Mouse (Mus musculus) midbrain, embryonic 10.5 days (tissue): ENCODE data around the gene Fbxl18. TPM values are rescaled to one million over a fixed set of nuclear protein-coding genes. Genes with fewer than 3 reads are reported as not detected.

ENCODE experiments used
- DNase-seq: peaks from one replicate; pipeline ENCODE4 v3.0.0-alpha.2; 2017; ENCODE audit warnings: low spot score
- H3K27ac ChIP-seq: fragments of 300-500 bp; sonication (generic); replicated peaks from 2 replicates; pipeline ENCODE4 v1.5.1; 2016; ENCODE audit warnings: mild to moderate bottlenecking
- H3K27me3 ChIP-seq: fragments of 300-500 bp; sonication (generic); 2 replicates; pipeline ENCODE4 v1.6.1; 2016; ENCODE audit warnings: low read depth, mild to moderate bottlenecking; ENCODE audit not compliant: poor library complexity, severe bottlenecking
- H3K36me3 ChIP-seq: fragments of 300-500 bp; sonication (generic); 2 replicates; pipeline ENCODE4 v1.6.1; 2016; ENCODE audit warnings: mild to moderate bottlenecking, moderate library complexity
- H3K4me1 ChIP-seq: fragments of 300-500 bp; sonication (generic); 2 replicates; pipeline ENCODE4 v1.6.1; 2016
- H3K4me3 ChIP-seq: fragments of 300-500 bp; sonication (generic); 2 replicates; pipeline ENCODE4 v1.5.1; 2016; ENCODE audit warnings: mild to moderate bottlenecking, moderate library complexity
- H3K9me3 ChIP-seq: fragments of 300-500 bp; sonication (generic); replicated peaks from 2 replicates; pipeline ENCODE4 v1.6.1; 2016; ENCODE audit warnings: mild to moderate bottlenecking
- WGBS: fragments of 180-500 bp; shearing (Covaris S2); methylation state at CpG from one replicate; pipeline ENCODE4 v1.1.7; 2016; 5-methylcytosine and 5-hydroxymethylcytosine counted together
- polyA plus RNA-seq: library from polyadenylated mRNA; unstranded; fragments of >200 nt; fragmentation: Nextera tagmentation; extraction: Ambion mirVana; gene quantifications from 2 replicates; pipeline ENCODE4 v1.2.1, GENCODE M21; 2016

Gene Fbxl18
- polyA plus RNA-seq, 1 experiment from 2014 or later, result 23.4 TPM

DNA sequence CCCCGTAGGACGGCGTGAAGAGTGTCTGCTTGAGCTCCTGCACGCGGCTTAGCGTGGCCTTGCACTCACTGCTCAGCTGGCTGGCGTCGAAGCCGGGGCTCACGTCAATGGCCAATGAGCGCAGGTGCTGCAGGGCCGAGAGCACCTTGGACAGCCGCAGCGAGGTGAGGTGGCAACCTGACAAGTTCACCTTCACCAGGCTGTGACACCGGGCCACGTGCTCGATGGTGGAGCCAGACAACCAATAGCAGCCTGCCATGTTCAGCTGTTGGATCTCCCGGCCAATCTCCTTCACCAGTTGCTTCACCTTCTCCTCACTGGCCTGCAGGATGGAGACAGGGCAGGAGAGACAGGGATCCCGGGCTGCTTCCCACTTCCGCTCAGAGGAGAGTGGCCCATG lies 8.5 kb downstream of the Fbxl18 start:
- H3K4me3 ChIP-seq, result no peak overlapping the region
- peaks cover 69% of the 10 kb centered on the region for H3K36me3 ChIP-seq
- DNase-seq, result no peak

DNA sequence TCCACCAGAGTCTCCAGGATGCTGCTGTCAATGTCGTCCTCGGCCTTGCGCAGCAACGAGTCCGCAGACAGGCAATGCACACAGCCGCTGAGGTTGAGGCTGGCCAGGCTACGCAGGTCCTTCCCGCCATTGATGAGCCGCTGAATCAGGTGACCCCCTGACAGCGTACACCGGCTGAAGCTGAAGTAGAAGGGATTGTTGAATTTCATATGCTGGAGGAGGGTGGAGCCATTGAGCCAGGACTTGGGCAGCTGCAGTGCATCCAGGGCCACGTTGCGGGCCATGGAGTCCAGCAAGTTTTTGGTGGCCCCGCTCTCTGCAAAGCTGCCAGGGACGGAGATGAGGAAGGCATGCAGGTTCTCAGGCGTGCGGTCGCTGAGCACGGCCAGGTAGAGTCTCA lies 9.0 kb downstream of the Fbxl18 start:
- no peak for DNase-seq
- Histone ChIP-seq H3K27ac (no peak overlapping the region), H3K36me3 (peaks cover 71% of the 10 kb centered on the region), H3K4me3 (no peak overlapping the region), H3K4me1 (peaks cover 10% of the 10 kb centered on the region), H3K9me3 (no peaks in the 10 kb centered on the region), H3K27me3 (no peaks in the 10 kb centered on the region)
- 96% methylated on average over 19 of the region's 19 CpGs for WGBS

More for the DNA sequence above, 8.5 kb downstream of the Fbxl18 start:
- H3K4me1 ChIP-seq, result peaks cover 4% of the 10 kb centered on the region
- H3K27me3 ChIP-seq, result no peaks in the 10 kb centered on the region
- no peak overlapping the region for H3K27ac ChIP-seq
- H3K9me3 ChIP-seq, result no peaks in the 10 kb centered on the region
- 94% methylated on average over 20 of the region's 20 CpGs for WGBS

DNA sequence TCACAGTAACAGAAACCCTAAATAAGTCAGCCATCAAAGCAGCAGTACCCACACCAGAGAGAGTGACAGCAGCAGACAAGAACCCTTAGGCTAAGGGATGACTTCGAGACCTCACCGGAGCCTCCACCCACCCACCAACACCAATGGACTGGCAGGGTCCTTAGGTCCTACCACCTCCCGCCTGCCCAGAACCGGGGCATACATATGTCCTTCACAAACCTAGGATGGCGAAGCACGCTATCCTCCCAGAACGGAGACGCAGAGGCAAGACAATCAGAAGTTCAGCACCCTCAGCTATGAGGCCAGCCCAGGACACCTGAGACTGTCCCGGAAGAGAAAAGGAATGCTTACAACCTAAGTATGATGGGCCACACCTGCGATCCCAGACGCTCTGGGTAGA lies 12.8 kb downstream of the Fbxl18 start:
- Histone ChIP-seq H3K4me1 (peaks cover 30% of the 10 kb centered on the region), H3K4me3 (no peak overlapping the region), H3K9me3 (no peaks in the 10 kb centered on the region), H3K36me3 (peaks cover 80% of the 10 kb centered on the region), H3K27ac (no peak overlapping the region), H3K27me3 (no peaks in the 10 kb centered on the region)
- WGBS, result 94% methylated on average over 11 of the region's 11 CpGs
- DNase-seq, result no peak

DNA sequence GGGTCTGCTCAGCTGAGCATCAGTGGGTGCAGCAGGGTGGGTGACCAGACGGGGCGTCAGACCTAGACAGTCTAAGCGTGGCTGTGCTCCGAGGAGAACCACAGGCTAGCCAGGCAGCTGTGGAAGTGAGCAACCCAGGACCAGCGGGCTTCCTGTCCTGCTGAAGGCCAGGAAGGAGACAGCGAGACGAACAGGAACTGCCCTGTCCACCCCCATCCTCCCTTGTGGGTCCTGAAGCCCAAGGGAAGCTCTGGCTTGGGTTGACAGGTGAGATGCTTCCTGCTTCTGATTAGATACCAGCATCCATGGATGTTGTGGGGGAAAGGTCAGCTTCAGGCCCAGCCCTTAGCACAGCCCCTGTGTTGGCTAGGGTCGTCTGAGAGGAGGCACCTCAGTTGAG lies 13.3 kb downstream of the Fbxl18 start:
- H3K4me3 ChIP-seq, result no peak overlapping the region
- no peaks in the 10 kb centered on the region for H3K9me3 ChIP-seq
- DNase-seq, result no peak
- peaks cover 32% of the 10 kb centered on the region for H3K4me1 ChIP-seq
- H3K27me3 ChIP-seq, result no peaks in the 10 kb centered on the region
- WGBS, result 83% methylated on average over 8 of the region's 8 CpGs
- H3K27ac ChIP-seq, result peak overlapping the region; percentile 76; the same call in 1 of the 2 replicates
- H3K36me3 ChIP-seq, result peaks cover 82% of the 10 kb centered on the region

DNA sequence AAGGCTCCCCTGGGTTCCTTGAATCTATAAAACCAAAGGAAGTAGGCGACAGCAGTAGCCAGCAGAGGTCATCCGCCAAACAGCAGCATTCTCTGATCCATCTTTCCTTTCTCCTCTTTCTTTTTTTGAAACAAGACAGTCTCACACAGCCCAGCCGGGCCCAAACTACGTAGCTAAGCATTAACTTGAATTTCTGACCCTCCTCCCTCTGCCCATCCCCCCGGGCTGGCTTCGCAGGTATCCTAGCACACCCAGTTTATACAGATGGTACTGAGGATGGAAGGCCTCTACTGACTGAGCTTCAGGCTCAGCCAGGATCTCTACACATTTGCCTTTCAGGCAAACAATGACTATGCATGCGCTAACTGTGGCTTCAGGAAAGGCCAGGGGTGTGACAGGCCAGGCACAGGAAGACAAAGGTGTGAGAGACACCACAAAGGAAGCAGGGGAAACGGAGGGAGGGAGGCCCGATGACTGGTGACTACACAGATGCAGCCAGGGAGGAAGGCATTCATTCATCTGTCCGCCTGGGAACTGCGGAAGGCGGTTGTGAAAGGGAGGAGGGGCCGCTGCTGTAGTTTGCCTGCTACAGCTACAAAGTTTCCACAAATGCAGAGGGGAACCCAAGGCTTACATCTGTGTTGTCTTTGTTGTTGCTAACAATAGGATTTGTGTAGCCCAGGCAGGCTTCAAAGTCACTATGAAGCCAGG lies 14.3 kb downstream of the Fbxl18 start:
- no peaks in the 10 kb centered on the region for H3K9me3 ChIP-seq
- H3K27me3 ChIP-seq, result no peaks in the 10 kb centered on the region
- H3K36me3 ChIP-seq, result peaks cover 82% of the 10 kb centered on the region
- WGBS, result 37% methylated on average over 13 of the region's 13 CpGs
- H3K4me1 ChIP-seq, result peaks cover 32% of the 10 kb centered on the region
- H3K4me3 ChIP-seq, result peak overlapping the region; percentile 23; the same call in 1 of the 2 replicates
- peak; percentile 44 for DNase-seq
- H3K27ac ChIP-seq, result peak overlapping the region; percentile 76

DNA sequence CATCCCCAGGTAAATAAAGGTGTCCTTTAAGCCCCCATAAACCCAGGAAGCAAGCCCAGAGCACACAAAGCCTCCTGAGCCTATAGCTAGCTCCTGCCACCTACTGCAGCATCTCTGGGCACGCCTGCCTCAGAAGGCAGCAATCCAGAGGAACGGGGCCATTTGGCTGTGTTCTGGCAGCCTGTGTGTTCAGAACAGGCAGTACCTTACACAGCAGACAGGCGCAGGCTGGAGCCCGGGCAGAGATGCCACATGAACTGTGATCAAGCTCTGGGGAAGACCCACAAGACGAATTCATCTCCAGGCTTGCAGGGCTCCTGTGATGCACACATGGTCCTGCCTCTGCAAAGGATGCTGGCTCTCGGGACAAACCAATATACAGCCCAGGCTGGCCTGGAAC lies 15.0 kb downstream of the Fbxl18 start:
- peaks cover 82% of the 10 kb centered on the region for H3K36me3 ChIP-seq
- no peak for DNase-seq
- no peak overlapping the region for H3K4me3 ChIP-seq
- WGBS, result 84% methylated on average over 6 of the region's 6 CpGs
- H3K9me3 ChIP-seq, result no peaks in the 10 kb centered on the region
- H3K27ac ChIP-seq, result peak overlapping the region; percentile 76
- peaks cover 32% of the 10 kb centered on the region for H3K4me1 ChIP-seq
- no peaks in the 10 kb centered on the region for H3K27me3 ChIP-seq

DNA sequence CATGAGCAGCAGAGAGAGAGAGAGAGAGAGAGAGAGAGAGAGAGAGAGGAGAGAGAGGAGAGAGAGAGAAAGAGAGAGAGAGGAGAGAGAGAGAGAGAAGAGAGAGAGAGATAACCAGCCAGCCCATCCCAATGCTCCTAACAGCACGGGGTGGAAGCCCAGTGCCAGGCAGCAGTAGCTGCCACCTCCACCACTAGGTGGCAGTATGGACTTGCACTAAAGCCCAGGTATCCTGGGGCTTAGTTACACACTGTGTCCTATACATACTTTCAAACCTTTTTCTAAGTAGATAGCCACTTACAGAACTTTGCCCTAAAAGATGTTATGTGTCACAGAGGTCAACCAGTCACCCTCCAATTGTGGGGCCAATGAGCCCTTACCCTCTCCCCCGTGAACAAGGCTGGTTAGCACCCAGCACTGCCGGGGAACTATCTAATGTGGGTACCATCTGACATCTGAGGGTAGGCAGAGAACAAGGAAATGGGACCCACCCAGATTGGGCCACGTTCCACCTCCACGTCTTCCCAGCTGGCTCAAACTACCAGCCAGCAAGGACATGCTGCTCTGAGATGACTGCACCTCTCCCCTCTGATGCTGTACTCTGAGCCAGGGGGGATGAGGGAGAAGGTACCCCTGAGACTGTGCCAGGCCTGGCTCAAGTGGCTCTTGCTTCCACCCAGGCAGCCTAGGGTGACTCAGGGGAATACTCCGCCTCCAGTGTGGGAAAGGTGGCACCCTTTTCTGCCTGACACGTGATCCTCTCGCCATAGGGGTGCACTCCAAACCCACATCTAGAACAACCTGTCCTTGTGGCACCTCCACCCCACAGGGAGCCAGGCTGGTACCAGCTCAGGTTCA lies 15.7 kb downstream of the Fbxl18 start:
- peak; percentile 73 for DNase-seq
- Histone ChIP-seq H3K36me3 (peaks cover 82% of the 10 kb centered on the region), H3K4me3 (no peak overlapping the region), H3K27ac (peak overlapping the region; percentile 76; the same call in 1 of the 2 replicates), H3K27me3 (no peaks in the 10 kb centered on the region), H3K4me1 (peaks cover 32% of the 10 kb centered on the region), H3K9me3 (no peaks in the 10 kb centered on the region)
- WGBS, result 67% methylated on average over 8 of the region's 8 CpGs

DNA sequence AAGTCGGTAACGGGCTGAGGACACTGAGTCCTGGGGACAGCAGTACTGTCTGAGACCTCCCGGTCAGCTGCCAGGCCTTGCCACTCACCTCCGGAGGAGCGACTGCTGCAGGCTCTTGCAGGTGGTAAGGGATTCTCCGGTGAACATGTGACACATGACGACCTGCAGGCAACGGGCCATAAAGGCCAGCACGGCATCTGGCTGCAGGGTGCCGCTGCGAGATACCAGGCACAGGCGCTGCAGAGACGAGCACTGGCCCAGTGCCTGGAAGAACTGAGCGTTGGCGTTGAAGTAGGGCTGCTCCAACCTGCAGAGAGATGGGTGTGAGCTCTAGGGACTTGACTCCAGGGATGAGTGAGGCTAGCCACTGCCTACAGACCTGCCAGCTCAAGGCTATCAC lies 16.7 kb downstream of the Fbxl18 start:
- H3K36me3 ChIP-seq, result peaks cover 82% of the 10 kb centered on the region
- 93% methylated on average over 15 of the region's 15 CpGs for WGBS
- H3K4me1 ChIP-seq, result peaks cover 32% of the 10 kb centered on the region

DNA sequence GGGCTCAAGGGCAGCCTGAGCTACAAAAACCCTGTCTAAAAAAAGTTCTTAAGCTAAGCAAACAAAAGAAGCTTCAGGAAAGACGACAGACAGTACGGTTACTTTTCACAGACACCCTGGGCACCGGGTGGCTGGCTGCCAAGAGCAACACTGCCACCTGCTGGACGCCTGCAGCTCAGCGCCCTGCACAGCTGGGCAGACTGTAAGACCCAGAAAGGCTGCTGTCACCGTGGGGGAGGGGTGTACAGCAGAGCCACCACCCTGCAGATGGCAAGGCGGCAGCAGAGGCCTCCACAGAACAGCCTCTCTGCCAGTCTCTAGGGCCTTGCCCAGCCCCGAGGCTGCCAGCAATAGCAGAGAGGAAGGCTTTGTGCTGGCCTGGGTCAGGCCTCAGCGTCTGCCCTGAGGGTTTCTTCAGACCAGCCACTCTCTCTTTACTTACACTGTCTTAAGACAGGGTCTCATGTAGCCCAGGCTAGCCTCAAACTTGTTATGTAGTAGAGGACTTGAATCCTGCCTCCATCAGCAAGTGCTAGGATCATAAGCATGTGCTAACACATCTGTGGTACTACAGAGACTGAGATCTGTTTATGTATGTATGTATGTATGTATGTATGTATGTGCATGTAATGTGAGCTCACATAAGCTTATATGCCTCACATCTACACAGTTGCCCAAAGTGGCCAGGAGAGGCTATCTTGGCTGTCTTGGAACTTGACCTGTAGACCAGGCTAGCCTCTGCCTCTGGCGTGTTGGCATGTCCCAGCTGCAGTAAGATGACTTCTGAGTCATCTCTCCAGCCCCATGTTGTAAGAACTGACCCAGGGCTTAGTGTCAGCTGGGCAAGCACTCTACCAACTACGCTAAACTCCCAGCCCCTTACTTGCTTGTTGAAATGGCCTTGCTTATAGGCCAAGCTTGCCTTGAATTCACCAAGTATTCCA lies 17.6 kb downstream of the Fbxl18 start:
- H3K36me3 ChIP-seq, result peaks cover 80% of the 10 kb centered on the region
- peaks cover 32% of the 10 kb centered on the region for H3K4me1 ChIP-seq
- H3K27me3 ChIP-seq, result no peaks in the 10 kb centered on the region
- peak; percentile 84 for DNase-seq
- 0 out of 2 replicates have a peak overlapping the region, but pooled peaks have one; percentile 42 for H3K27ac ChIP-seq
- H3K9me3 ChIP-seq, result 0 out of 2 replicates have a peak, but pooled peaks cover 6% of the 10 kb centered on the region
- no peak overlapping the region for H3K4me3 ChIP-seq
- WGBS, result 35% methylated on average over 11 of the region's 11 CpGs

More for the DNA sequence above, 16.7 kb downstream of the Fbxl18 start:
- no peaks in the 10 kb centered on the region for H3K27me3 ChIP-seq
- no peak overlapping the region for H3K4me3 ChIP-seq
- 0 out of 2 replicates have a peak, but pooled peaks cover 3% of the 10 kb centered on the region for H3K9me3 ChIP-seq
- DNase-seq, result no peak
- no peak overlapping the region for H3K27ac ChIP-seq

DNA sequence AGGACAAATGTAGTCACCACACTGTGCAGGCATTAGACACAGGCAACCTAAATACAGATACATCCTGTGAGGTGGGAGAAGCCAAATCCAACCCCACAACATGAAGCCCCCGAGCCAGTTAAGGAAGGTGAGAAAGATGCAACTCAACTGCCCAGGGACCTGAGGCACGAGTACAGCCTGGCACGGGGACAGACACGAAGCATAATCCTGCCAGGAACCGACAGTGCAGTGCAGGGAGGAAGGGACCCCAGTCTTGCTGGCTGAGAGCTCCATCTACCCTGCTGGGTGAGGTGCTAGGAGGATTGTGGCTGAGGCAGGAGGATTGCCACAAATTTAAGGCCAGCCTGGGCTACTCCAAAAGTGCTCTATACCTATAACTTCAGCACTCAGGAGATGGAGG lies 18.3 kb downstream of the Fbxl18 start:
- peaks cover 80% of the 10 kb centered on the region for H3K36me3 ChIP-seq
- 94% methylated on average over 5 of the region's 5 CpGs for WGBS
- 0 out of 2 replicates have a peak overlapping the region, but pooled peaks have one; percentile 38 for H3K27ac ChIP-seq

DNA sequence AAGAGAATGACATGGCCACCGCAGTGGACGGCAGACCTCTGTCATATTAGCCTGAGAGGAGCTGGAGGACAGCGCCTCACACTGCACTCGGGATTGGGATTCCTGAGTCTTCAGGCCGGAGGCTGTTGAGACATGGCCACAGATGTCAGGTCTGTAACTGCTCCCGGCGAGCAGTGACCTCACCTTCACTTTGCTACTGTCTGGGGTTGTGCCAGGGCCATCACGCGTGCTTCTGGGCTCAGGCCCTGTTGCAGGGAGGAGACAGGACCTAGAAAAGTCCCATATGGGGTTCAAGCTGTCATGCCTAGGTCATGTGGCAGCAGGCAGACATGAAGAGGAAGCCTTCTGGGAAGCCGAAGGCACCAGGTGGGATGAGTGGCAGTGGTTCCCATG lies 19.7 kb downstream of the Fbxl18 start:
- WGBS, result 93% methylated on average over 10 of the region's 10 CpGs
- 0 out of 2 replicates have a peak, but pooled peaks cover 6% of the 10 kb centered on the region for H3K9me3 ChIP-seq
- no peak overlapping the region for H3K4me3 ChIP-seq
- H3K27ac ChIP-seq, result no peak overlapping the region
- peaks cover 15% of the 10 kb centered on the region for H3K4me1 ChIP-seq
- peaks cover 89% of the 10 kb centered on the region for H3K36me3 ChIP-seq
- no peak for DNase-seq
- H3K27me3 ChIP-seq, result no peaks in the 10 kb centered on the region

More for the DNA sequence above, 18.3 kb downstream of the Fbxl18 start:
- Histone ChIP-seq H3K9me3 (0 out of 2 replicates have a peak, but pooled peaks cover 6% of the 10 kb centered on the region), H3K4me1 (peaks cover 29% of the 10 kb centered on the region), H3K4me3 (no peak overlapping the region), H3K27me3 (no peaks in the 10 kb centered on the region)
- DNase-seq, result no peak
